Mouse (Mus musculus) sigmoid colon, adult 10 weeks (tissue): ENCODE results near the gene Tmem128. TPM values are rescaled to one million over a fixed set of nuclear protein-coding genes. Genes with fewer than 3 reads are reported as not detected.

Experiments used
- polyA plus RNA-seq: library from polyadenylated mRNA; stranded (reverse); fragments of 350-450 nt; fragmentation: Illumina TruSeq; extraction: RNeasy Lipid Tissue Mini Kit (QIAGEN cat#74804); gene quantifications from one replicate; pipeline ENCODE4 v1.2.3, GENCODE M21; 2014; ENCODE audit warnings: low read depth, low replicate concordance

Tmem128 gene
- 81.3 TPM for polyA plus RNA-seq

GRCm38 (mm10) chr5:38260107-38260682 lies at the start of gene Tmem128:
Gene Tmem128, plus strand, starts transcription at chr5:38260185.

GRCm38 (mm10) chr5:38220328-38220912 lies 39.6 kb upstream of the Tmem128 start, which contains the start of the genes Zbtb49 and Lyar:
Gene Zbtb49, minus strand, starts transcription at chr5:38220457.
Gene Lyar, plus strand, starts transcription at chr5:38220470.

GRCm38 (mm10) chr5:38275771-38276170 lies 15.8 kb downstream of the Tmem128 start, which contains the start of gene Otop1:
Gene Otop1, plus strand, starts transcription at chr5:38275972.

Other genes starting within 250 kb of the Tmem128 start
- gene Stx18, start 221.4 kb upstream of the Tmem128 start, polyA plus RNA-seq = 27.3 TPM
- gene Nsg1, start 100.3 kb upstream of the Tmem128 start, polyA plus RNA-seq = 5.9 TPM
- gene Zbtb49, start 39.7 kb upstream of the Tmem128 start, polyA plus RNA-seq = 2.3 TPM
- 29.6 TPM for gene Lyar, start 39.7 kb upstream of the Tmem128 start, polyA plus RNA-seq
- not detected for gene Otop1, start 15.8 kb downstream of the Tmem128 start, polyA plus RNA-seq
- not detected for gene Drd5, start 59.2 kb downstream of the Tmem128 start, polyA plus RNA-seq
- 7.2 TPM for gene Slc2a9, start 243.0 kb downstream of the Tmem128 start, polyA plus RNA-seq